Mouse (Mus musculus): ENCODE results near the gene Phactr1. TPM values are rescaled to one million over a fixed set of nuclear protein-coding genes. Genes with fewer than 3 reads are reported as not detected.
A peak's percentile ranks its signal among the peaks of the same experiment; 100 is the strongest.

Phactr1 gene
- total RNA-seq, 2 experiments from 2014 or later = 11.2 to 12.2 TPM

- DNase-seq = no peak
Observed at GRCm38 (mm10) chr13:42872125-42872524, 191.7 kb downstream of the Phactr1 start.

DNA sequence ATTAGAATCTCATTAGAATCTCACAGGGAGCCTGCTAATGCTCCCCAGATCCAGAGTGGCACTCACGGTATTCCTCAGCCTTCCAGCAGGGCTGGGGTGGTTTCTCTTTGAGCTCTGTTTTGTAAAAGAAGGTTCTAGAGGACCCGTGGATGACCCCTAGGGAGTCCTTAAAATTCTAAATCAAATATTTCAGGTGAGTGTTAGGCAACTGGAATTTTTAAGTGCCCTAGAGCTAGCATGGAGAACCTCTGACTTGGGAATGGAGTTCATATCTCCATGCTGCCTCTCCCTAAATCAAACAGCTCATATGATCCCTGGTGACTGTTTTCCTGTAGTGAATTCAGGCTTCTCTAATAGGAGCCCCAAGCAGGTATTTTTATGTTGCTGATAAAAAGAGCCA is 197.9 kb downstream of the Phactr1 start:
- no peak for DNase-seq

- peak; percentile 24 for DNase-seq
Observed at GRCm38 (mm10) chr13:42884033-42884724, 203.8 kb downstream of the Phactr1 start.

DNA sequence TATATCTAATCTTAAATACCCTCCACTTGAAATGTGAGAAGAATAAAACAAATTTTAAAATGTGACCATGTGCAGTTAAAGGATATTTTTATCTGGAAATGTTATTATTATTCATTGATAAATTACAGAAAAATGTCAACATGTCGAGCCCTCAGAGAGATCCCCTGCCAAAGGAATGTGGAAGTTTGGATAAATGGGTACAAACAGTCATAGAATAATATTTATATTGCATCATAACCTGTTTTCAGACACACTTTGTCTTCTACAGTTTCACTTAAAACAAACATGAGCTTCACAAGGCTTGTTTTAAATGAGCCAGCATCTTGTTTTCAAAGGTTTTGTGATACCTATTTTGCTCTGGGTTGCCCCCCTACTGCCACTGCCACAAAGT is 204.3 kb downstream of the Phactr1 start:
- DNase-seq = no peak

GRCm38 (mm10) chr13:42887701-42888100 is 207.3 kb downstream of the Phactr1 start:
- no peak for DNase-seq

- no peak for DNase-seq
Observed at GRCm38 (mm10) chr13:42889516-42890474, 209.4 kb downstream of the Phactr1 start.

DNA sequence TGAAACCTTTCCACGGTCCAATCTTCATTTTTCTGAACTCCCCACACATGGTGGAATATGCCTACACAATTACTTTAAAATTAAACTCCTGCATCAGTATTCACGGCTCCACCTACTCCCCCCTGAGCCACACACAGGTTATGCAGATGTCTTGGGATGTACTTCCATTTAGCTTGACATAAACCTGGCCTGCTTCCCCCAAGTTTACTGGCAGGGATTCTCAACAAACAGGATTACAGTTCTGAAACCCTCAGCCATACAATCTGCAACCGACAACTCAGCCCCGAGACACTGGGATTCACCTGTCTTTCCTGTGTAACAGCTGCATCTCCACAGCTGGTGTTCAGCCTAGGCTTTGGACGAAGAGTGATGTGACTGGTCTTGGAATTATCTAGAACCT is 210.2 kb downstream of the Phactr1 start:
- DNase-seq = no peak

- DNase-seq = no peak
Observed at GRCm38 (mm10) chr13:42894016-42894415, 213.6 kb downstream of the Phactr1 start.

DNA sequence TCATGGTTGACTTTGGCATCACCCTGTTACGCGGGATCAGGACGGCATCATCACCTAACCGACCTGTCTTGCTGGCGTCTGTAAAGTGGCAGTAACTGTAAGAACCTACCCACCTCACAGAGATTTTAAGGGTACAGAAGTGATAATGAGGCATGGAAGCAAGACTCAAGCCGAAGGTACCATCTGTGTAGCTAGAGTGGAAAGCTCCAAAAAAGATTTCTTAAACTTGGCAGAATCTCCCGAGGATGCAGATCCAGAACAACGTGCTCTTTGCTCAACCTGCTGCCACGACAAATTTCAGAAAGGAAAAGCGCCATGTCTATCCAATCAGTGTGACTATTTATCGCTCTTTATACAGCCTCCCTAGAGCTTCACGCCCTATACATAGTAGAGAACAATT is 214.2 kb downstream of the Phactr1 start:
- DNase-seq = no peak

DNA sequence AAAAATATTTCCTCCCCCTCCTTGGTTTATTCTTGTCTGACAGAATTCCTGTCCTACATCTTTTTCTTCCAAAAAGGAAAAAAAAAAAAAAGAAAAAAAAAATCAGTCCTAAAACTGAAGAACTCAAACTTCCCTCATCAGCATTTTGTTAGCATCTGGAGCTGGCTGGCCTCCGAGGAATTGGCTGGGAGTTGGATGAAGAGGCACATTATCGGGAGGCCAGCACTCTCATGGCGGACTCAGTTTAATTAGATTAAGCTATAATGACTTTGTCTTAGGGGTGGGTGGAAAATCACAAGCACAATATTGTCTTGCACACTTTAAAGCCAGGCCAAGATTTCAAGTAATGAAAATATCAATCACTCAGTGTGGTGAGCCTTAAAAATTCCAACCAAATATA is 215.6 kb downstream of the Phactr1 start:
- DNase-seq = no peak

DNA sequence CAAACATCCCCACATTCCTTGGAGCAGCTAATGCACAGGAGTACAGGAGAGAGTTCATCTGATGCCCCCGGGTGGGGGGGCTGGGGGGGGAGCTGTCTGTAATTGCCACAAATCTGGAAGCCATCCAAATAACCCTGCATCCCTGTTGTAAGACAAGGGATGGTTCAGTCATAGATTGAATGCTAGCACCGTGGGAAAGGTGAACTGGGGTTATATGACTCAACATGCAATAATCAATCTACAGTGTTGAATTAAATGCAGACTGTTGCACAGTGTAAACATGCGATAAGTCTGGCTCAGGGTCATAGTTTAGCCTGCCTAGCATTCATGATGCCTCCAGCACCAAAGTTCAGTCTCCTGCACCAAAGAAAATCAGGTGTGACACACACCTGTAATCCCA is 219.2 kb downstream of the Phactr1 start:
- no peak for DNase-seq

DNA sequence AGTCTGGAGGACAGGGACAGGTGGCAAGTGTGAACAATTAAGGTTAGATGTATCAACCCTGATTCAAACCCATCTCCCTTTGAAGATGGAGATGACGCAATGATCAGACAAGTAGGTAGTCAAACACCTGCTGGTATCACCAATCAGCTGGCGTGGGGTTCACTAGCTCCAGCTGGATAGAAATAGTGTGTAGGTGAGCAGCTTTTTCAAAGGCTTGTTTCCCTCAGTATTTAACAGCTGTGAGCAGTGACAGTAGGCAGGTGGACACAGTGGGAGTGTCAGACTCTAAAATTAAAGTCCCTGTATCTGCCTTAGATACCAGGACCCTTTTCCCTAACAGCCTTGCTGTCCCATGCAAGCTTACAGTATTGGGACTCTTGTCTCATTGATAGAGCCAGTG is 221.4 kb downstream of the Phactr1 start:
- no peak for DNase-seq

DNA sequence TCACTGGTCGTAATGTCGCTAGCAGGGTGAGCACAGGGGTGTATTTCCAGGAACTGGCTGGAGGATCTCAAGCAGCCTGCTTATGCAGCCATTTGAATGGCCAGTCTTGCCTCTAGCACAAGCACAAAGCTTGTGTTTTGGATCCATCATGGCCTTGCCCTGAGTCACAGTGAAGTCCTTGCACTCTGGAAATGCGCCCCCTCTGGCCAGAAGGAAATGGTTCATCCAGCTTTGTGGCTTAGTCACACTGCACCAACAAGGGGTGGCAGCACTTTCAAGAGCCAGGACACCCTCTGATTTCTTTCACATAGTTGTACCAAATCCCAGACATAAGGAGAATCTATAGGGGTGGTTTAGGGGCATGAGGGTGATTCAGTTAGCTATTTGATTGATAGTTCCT is 222.4 kb downstream of the Phactr1 start:
- DNase-seq = no peak

DNA sequence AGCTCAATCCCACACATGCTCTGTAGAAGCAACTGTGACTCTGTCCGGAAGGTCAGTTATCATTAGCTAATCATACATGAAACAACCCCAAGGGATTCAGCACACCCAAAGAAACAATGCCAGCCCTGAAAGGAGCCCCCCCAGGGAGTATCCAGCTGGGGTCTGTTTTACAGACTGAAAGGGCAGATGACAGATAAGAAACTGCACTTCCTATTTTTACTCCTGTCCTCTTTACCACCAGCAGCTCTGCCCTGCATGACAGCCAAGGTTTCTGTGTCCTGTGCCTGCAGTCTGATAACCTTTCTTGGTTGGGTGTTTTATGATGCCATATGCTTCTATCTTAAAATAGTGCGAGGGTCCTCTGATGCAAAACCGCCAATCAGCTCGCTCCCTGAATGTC is 225.4 kb downstream of the Phactr1 start:
- DNase-seq = no peak

DNA sequence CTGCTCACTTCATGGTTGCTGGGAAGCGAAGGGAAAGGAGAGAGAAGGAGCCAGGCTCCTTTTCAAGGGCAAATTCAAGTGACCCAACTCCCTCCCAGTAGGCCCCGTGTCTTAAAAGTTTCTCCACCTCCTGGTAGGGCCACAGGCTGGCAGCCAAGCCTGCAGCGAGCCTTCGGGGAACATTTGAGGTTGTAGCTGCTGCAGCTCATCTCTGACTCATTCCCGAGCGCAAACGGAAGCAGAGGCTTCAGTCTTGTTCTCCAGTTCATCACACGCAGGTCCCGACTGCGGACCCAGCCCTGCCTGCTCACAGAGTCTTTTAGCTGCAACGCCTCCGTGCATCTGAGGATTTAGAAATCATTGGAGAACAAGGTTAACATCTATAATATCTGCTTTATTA is 226.6 kb downstream of the Phactr1 start:
- no peak for DNase-seq

DNA sequence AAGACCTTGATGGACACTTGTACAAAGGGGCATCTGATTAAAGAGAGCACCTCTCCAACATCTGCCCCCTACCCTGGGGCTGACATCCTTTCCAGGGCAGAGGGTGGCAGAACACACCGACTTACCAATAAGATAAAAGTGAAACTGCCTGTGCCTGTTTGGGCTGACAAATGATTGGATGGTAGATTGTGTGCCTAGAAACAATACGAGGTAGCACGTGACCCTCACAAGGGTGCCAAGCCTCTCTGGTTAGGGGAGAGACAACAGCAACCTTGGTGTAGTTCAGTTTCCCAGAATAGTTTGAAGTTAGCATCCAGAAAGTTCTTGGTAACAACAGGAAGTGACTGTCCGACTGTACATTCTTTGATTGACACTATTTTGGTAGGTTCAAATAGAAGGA is 234.7 kb downstream of the Phactr1 start:
- DNase-seq = no peak

DNA sequence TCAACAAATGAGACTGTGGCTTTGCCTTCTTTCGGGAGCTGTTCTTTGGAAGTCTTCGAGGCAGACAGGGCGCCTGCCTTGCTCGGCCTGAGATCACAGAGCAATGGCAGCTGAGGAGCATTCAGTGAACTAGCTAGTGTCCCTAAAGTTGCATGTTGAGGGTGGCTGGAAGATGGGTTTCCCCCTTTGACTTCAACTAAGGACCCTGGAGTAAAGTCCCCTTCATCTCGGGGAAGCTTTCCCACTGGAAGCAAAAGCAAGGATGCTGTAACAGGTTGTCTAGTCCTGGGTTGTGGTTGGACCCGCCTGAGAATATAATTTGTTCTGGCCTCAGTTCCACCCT is 235.4 kb downstream of the Phactr1 start:
- no peak for DNase-seq

GRCm38 (mm10) chr13:42916194-42917033 is 236.0 kb downstream of the Phactr1 start:
- peak; percentile 61 for DNase-seq

DNA sequence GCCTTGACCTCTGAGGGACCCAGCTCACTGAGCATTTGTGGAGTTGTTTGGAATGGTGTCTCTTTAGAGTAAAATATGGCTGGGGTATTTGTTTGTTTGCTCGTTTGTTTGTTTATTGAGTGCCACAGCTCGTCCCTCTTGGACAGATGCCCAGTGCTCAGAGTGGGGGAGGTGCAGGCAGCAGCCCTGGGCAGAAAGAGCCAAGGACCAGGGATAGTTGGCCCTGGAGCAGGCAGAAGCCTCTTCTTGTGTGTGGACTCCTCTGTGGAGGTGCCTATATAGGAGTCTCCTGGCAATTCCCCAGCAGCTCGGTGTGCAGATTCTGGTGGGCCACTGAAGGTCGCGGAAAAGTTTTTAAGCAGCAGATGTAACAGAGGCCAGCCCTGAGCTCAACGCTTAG is 236.8 kb downstream of the Phactr1 start:
- peak; percentile 68 for DNase-seq

- no peak for DNase-seq
Observed at GRCm38 (mm10) chr13:42920062-42920461, 239.6 kb downstream of the Phactr1 start.

DNA sequence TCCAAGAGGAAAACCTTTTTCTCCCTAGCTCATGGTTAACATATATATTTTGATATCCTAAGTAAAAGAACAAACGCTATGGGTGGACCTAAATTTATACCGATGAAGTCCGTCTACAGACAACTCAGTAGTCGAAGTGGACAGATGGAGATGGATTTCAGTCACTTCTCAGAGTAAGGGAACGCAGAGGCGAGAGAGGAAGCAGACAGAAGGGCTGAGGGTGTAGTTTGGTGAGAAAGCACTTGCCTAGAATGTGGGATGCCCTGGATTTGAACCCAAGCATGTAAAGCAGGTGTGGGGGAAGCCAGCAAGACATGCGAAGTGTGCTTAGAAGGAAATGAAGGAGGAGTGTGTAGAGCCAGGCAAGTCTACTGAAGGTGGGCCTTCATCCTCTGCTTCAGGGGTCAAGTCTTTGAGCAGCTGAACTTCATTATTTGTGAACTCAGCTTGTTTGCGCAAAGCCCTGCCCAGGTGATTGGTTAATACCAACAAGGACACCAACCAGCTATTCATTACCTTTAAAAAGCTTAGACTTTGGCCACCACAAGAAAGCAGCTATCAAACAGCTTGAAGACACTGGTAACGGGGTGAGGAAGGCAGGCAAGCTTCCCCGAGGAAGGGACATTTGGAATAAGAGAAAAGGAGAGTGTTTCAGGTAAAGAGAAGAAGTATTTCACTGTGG is 241.5 kb downstream of the Phactr1 start:
- DNase-seq = no peak

- DNase-seq = no peak
Observed at GRCm38 (mm10) chr13:42927778-42928177, 247.4 kb downstream of the Phactr1 start.
